Mouse (Mus musculus) brain, adult 10 weeks (tissue): ENCODE measurements around the gene Cntf. TPM values are rescaled to one million over a fixed set of nuclear protein-coding genes. Genes with fewer than 3 reads are reported as not detected.

Experiments
- polyA plus RNA-seq: library from polyadenylated mRNA; stranded (reverse); fragments of 350-450 nt; fragmentation: Illumina TruSeq; extraction: RNeasy Lipid Tissue Mini Kit (QIAGEN cat#74804); gene quantifications from one replicate; pipeline ENCODE4 v1.2.3, GENCODE M21; 2015; ENCODE audit warnings: low read depth, low replicate concordance

Gene Cntf
- polyA plus RNA-seq: 1.7 TPM

DNA sequence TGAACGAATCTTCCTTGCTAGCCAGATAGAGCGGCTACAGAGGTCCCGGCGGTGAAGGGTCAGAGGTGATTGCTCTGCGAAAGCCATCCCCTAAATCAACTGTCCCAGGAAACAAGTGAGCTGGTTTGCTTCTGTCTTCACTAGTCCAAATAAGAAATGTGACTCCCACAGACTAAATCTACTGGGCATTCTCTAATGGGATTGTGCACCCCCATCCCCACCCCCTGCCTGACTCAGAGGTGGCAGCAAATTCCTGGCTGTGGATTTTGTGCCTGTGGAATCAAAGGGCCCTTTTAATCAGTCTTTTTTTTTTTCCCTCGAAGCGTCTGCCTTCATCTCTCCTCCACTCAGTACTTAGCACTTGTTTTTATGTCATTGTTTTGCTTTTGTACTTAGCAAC is at the start of gene Cntf:
Gene Cntf, minus strand, starts transcription at position 325 of the 400 bp plus-strand sequence.

DNA sequence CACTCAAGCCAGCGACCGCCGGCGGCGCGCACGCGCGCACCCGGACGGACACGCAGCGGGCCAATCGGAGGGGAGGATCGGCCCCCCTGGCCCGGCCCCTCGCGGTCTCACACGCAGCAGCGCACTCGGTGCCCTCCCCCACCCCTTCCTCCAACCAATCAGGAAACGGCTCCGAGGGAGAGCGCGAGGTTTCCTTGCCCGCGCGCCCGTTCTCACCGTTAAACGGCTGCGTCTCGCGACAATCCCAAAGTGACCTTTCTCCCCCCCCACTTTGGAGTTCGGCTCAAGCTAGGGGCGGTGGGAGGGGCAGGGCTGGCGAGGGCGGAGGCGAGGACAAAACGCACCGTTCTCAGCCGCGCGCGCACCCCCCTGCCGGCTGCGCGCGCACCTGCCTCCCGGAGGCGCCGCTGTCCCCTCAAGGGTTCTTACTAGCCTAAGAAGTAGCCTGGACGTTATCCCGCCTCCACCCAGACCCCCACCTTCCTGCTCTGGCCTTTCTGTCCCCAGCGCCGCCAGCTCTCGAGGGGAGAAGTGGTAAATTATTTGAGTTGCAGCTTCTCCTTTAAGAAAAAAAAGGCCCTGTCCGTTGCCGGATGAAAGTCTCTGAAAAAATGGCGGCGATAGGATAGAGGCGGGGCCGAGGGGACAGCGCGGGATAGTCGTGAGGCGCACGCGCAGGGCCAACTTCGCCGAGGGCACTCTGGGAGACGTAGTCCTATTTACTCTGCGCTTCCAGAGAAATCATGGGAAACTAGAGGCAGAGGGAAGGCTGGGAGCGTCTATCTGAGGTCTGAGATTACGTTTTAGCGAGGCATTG is 30.3 kb upstream of the Cntf start, which contains the start of the genes Zfp91 and Lpxn:
Gene Zfp91, minus strand, starts transcription at position 616 of the 817 bp plus-strand sequence.
Gene Lpxn, plus strand, starts transcription at position 683 of the 817 bp plus-strand sequence.

Other genes starting within 250 kb of the Cntf start
- gene Fam111a, start 219.9 kb downstream of the Cntf start, polyA plus RNA-seq: 2.2 TPM
- gene Gm4952, start 165.7 kb downstream of the Cntf start, polyA plus RNA-seq: not detected
- gene Glyat, start 132.3 kb downstream of the Cntf start, polyA plus RNA-seq: not detected
- not detected for gene Olfr1442, start 95.2 kb downstream of the Cntf start, polyA plus RNA-seq
- gene Olfr1443, start 87.5 kb downstream of the Cntf start, polyA plus RNA-seq: not detected
- not detected for gene Keg1, start 69.8 kb downstream of the Cntf start, polyA plus RNA-seq
- 72.9 TPM for gene Zfp91, start 30.5 kb upstream of the Cntf start, polyA plus RNA-seq
- gene Lpxn, start 30.6 kb upstream of the Cntf start, polyA plus RNA-seq: 2.2 TPM
- gene Gm5244, start 81.0 kb upstream of the Cntf start, polyA plus RNA-seq: not detected
- not detected for gene Olfr1444, start 91.7 kb upstream of the Cntf start, polyA plus RNA-seq
- gene Olfr1445, start 118.2 kb upstream of the Cntf start, polyA plus RNA-seq: not detected
- not detected for gene Olfr1446, start 127.9 kb upstream of the Cntf start, polyA plus RNA-seq
- not detected for gene Olfr1447, start 138.1 kb upstream of the Cntf start, polyA plus RNA-seq
- gene Olfr1448, start 158.8 kb upstream of the Cntf start, polyA plus RNA-seq: not detected
- gene Olfr1449, start 165.2 kb upstream of the Cntf start, polyA plus RNA-seq: not detected
- gene Olfr1450, start 184.6 kb upstream of the Cntf start, polyA plus RNA-seq: not detected
- gene Olfr1451, start 229.4 kb upstream of the Cntf start, polyA plus RNA-seq: not detected